Comparison of ENCODE assay signal across 29 mouse cellular contexts in genomic region chr3:76025523-76025922, GRCm38 (mm10). TPM values are rescaled to one million over a fixed set of nuclear protein-coding genes. Genes with fewer than 3 reads are reported as not detected.
A peak's percentile ranks its signal among the peaks of the same experiment; 100 is the strongest.
DNase-seq lines count a peak whose midpoint lies in the region; ATAC-seq and TF ChIP-seq lines count a peak whose summit lies in the region.
"Had no signal": no experiment of that assay in that cellular context is flagged by ENCODE, and none has a peak within 500 bp of the region (broad histone marks: within the 10 kb centered on the region; RNA-seq: fewer than 3 reads in every experiment).

No protein-coding gene starts in this region.

- TF ChIP-seq POLR2A in bone marrow macrophage, adult 2 months (IDR thresholded peaks at IDR 0.05; ENCODE audit: borderline replicate concordance, low read depth, low read length): no peak
- no peak for TF ChIP-seq POLR2A in cerebellum, adult 2 months (IDR thresholded peaks at IDR 0.05; ENCODE audit: borderline replicate concordance, insufficient read depth, low read length)

- no peaks in the 10 kb centered on the region for H3K27me3 ChIP-seq in cerebellum, adult 2 months (ENCODE audit: control insufficient read depth, insufficient read depth, low read length)
- H3K27me3 ChIP-seq: CH12.LX; embryonic facial prominence, embryonic 13.5 days; embryonic facial prominence, embryonic 15.5 days; forebrain, embryonic 12.5 days had no signal

- ATAC-seq in granulocyte monocyte progenitor cell, adult 5-6 weeks (replicated peaks; ENCODE audit: poor library complexity, severe bottlenecking): peak; percentile 98
- peak; percentile 85 for ATAC-seq in megakaryocyte progenitor cell, adult 5-6 weeks (replicated peaks; ENCODE audit: poor library complexity)
- ATAC-seq: activated CD4-positive, CD25-positive, alpha-beta regulatory T cell, adult 4 months; CD4-positive, CD25-positive, alpha-beta regulatory T cell, adult 4 months; forebrain, embryonic 14.5 days; forebrain, embryonic 16.5 days; Patski had no signal

- H3K4me1 ChIP-seq in bone marrow macrophage, adult 2 months (ENCODE audit: control insufficient read depth, insufficient read depth, low read length): peaks cover 12% of the 10 kb centered on the region
- H3K4me1 ChIP-seq in cerebellum, adult 2 months (ENCODE audit: control insufficient read depth, insufficient read depth, low read length): no peaks in the 10 kb centered on the region
- H3K4me1 ChIP-seq: embryonic facial prominence, embryonic 13.5 days; embryonic facial prominence, embryonic 15.5 days; forebrain, embryonic 10.5 days; forebrain, embryonic 12.5 days had no signal

- TF ChIP-seq CTCF in bone marrow macrophage, adult 2 months (IDR thresholded peaks at IDR 0.05; ENCODE audit: low read depth, low read length): no peak
- TF ChIP-seq CTCF in cerebellum, adult 2 months (IDR thresholded peaks at IDR 0.05; ENCODE audit: borderline replicate concordance, insufficient read depth, low read depth, low read length): no peak

- DNase-seq in heart, adult 11 months: peak; percentile 17
- DNase-seq in heart, adult 8-10 months (ENCODE audit: low spot score): no peak
- DNase-seq in lung, postnatal 36 days: no peak
- no peak for DNase-seq in cerebellum, adult 9-11 months
- DNase-seq in cerebellum, adult 2 months: no peak
- DNase-seq: adrenal gland, adult 8-10 months; adrenal gland, postnatal 14 days; adrenal gland, postnatal 36 days; B cell, adult 2 months; cerebellum, adult 11 months; cerebellum, adult 18-20 months; cerebellum, postnatal 10 days; cerebellum, postnatal 25 days; embryo, embryonic 11 days had no signal

- H3K4me3 ChIP-seq in bone marrow macrophage, adult 2 months (ENCODE audit: insufficient read depth, low read length): no peak overlapping the region
- no peak overlapping the region for H3K4me3 ChIP-seq in cerebellum, adult 2 months (replicated peaks; ENCODE audit: insufficient read depth, low read depth, low read length)
- H3K4me3 ChIP-seq: embryonic facial prominence, embryonic 13.5 days; embryonic facial prominence, embryonic 15.5 days; erythroblast, embryonic 14.5 days; forebrain, embryonic 10.5 days; forebrain, embryonic 12.5 days had no signal

- H3K27ac ChIP-seq in bone marrow macrophage, adult 2 months (ENCODE audit: insufficient read depth, low read depth, low read length): peak overlapping the region; percentile 53
- H3K27ac ChIP-seq in cerebellum, adult 2 months (ENCODE audit: insufficient read depth, low read length): no peak overlapping the region
- H3K27ac ChIP-seq: embryonic facial prominence, embryonic 13.5 days; embryonic facial prominence, embryonic 15.5 days; forebrain, embryonic 10.5 days; forebrain, embryonic 12.5 days had no signal

RNA-seq across cellular contexts. Expression of gene Fstl5, which starts 48.5 kb away (rescaled TPM):
- total RNA-seq in heart, adult 8-10 months (2022): not detected
- polyA plus RNA-seq in bone marrow macrophage, adult 2 months (2012; ENCODE audit: insufficient read depth, insufficient read length, missing spikeins): not detected in 2 replicates
- not detected in 2 replicates for total RNA-seq in granulocyte monocyte progenitor cell, adult 5-6 weeks (2014; fragmentation: Nextera tagmentation)
- not detected in 2 replicates for total RNA-seq in granulocyte monocyte progenitor cell, adult 5-6 weeks (2017)
- not detected in 2 replicates for total RNA-seq in megakaryocyte progenitor cell, adult 5-6 weeks (2015)
- total RNA-seq in megakaryocyte progenitor cell, adult 5-6 weeks (2017): not detected in 2 replicates
- polyA plus RNA-seq in cerebellum, adult 2 months (2012; rRNA removed): 14.4 and 16.9 TPM in 2 replicates
- total RNA-seq: CH12.LX had no signal
- polyA plus RNA-seq: activated CD4-positive, CD25-positive, alpha-beta regulatory T cell, adult 4 months; CD4-positive, CD25-positive, alpha-beta regulatory T cell, adult 4 months; erythroblast, embryonic 14.5 days; G1E; Patski had no signal
